Mouse (Mus musculus): ENCODE results near the gene Olfr1255.

Gene Olfr1255

GRCm38 (mm10) chr2:89811751-89812150 lies at the start of gene Olfr1255:
Gene Olfr1255 (plus strand): TSS chr2:89812051.
- no peak for DNase-seq (ENCODE audit: low spot score)

DNA sequence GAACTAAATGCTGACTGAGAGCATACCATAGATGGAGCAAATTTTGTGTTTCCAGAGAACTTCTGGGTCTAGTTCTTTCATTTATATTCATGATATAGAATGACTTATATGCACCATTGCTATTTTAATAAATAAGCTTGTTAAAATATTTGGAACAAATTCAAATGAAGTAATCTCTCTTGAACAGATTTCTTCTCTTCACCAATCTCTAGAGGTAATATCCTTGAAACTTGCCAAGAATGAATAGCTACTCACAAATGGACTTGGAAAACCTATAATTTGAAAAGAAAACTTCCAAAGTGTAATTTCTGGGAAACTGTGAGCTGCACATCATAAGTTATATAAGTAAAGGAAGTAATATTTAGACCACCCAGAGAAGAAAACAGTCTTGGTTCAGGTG lies 18.3 kb upstream of the Olfr1255 start, which contains the start of gene Olfr1254:
Gene Olfr1254 (minus strand): TSS at position 101 of the 400 bp plus-strand sequence.
- DNase-seq (ENCODE audit: low spot score) = no peak

DNA sequence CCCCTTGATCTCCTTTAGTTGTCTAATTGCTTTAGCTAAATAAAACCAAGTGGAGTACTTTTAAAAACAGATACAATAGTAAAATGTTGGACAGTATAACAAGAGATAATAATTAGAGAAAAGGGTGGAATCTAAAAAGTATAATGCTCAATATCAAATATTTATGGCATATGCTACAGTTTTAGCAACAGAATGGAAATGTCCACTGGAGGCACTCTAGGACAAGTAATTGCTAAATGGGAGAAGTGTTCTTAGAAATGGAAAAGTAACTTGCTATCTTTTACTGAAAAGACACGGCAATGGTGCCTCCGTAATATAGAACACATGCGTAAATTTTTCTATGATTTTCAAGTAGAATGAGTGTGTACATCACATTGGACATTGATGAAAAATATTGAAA lies 12.3 kb upstream of the Olfr1255 start:
- no peak for DNase-seq (ENCODE audit: low spot score)

- DNase-seq (ENCODE audit: low spot score) = no peak
Measured at GRCm38 (mm10) chr2:89810751-89811150, 1.1 kb upstream of the Olfr1255 start.

- no peak for DNase-seq (ENCODE audit: low spot score)
Measured at GRCm38 (mm10) chr2:89820216-89820615, 8.4 kb downstream of the Olfr1255 start.

GRCm38 (mm10) chr2:89841455-89841854 lies 29.6 kb downstream of the Olfr1255 start, which contains the start of gene Olfr1256:
Gene Olfr1256 (minus strand): TSS chr2:89841555.
- DNase-seq (ENCODE audit: low spot score) = no peak

- no peak for DNase-seq (ENCODE audit: low spot score)
Measured at GRCm38 (mm10) chr2:89848105-89848504, 36.3 kb downstream of the Olfr1255 start, which contains the start of gene Olfr48. Gene Olfr48 (minus strand): TSS chr2:89848205.

- DNase-seq (ENCODE audit: low spot score) = no peak
Measured at GRCm38 (mm10) chr2:89849230-89849629, 37.4 kb downstream of the Olfr1255 start.
